Mouse (Mus musculus): ENCODE results near the gene 1700003F12Rik.

DNA sequence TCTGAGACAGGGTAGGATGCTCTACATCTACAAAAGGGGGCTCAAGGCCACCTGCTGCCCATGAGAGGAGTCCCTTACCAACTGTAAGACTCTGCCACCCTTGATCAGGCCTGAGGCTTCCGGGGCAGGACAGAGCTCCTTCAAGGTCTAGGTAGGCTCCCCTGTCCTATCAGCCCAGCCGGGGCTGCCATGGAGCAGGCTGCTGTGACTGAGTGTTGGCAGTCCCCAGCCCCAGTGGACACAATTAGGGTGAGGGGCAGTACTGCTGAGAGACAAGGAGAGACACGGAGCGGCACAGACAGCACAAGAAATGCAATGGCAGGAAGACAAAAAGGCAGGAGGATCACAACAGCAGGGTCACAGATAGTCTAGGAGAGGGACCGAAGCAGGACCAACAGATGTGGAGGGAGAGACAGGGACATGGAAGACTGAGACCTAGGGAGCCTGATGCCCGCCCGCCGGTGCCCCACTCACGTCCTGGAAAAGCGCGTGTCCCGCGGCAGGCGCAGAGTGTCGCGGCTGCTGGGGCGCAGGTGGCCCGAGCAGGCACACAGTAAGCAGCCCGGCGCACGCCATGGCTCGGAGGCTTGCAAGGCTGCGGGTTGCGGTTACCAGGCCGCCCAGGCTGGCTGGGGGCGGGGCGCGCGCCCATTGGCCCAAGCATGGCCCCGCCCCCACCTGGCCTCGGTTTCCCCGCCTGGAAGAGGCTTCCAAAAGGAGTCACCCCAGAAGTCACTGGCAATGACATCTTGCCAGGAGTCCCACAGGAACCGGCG lies 11.6 kb downstream of the 1700003F12Rik start, which contains the start of gene Necab3:
- TF ChIP-seq CTCF (IDR thresholded peaks at IDR 0.05; ENCODE audit: extremely low read depth, insufficient read depth, low read length) (no peak), POLR2A (IDR thresholded peaks at IDR 0.05; ENCODE audit: extremely low read depth, insufficient read depth, low read length) (peak; percentile 60; the same call in 1 of the 2 replicates)

Data from cortical plate, adult 2 months (tissue).